Mouse (Mus musculus) Muller cell, postnatal 12 days (primary cell): ENCODE measurements around the gene Nppb.
A peak's percentile ranks its signal among the peaks of the same experiment; 100 is the strongest.

Experiments
- DNase-seq: peaks from one replicate; pipeline ENCODE4 v3.0.0-alpha.2; 2015; ENCODE audit errors: inconsistent ontology term

The Nppb gene

GRCm38 (mm10) chr4:147976237-147976636 lies 9.4 kb upstream of the Nppb start:
- DNase-seq = no peak

GRCm38 (mm10) chr4:147977726-147978125 lies 7.9 kb upstream of the Nppb start:
- no peak for DNase-seq

- DNase-seq = no peak
Observed at GRCm38 (mm10) chr4:147978391-147978790, 7.2 kb upstream of the Nppb start.

- no peak for DNase-seq
Observed at GRCm38 (mm10) chr4:147979441-147979860, 6.1 kb upstream of the Nppb start.

- DNase-seq = no peak
Observed at GRCm38 (mm10) chr4:147993571-147994095, 8.0 kb downstream of the Nppb start.

GRCm38 (mm10) chr4:147995311-147995710 lies 9.7 kb downstream of the Nppb start:
- no peak for DNase-seq

- DNase-seq = no peak
Observed at GRCm38 (mm10) chr4:148000202-148000772, 14.7 kb downstream of the Nppb start, which contains the start of gene Nppa. Gene Nppa, plus strand, starts transcription at chr4:148000722.

GRCm38 (mm10) chr4:148001013-148001789 lies 15.6 kb downstream of the Nppb start:
- no peak for DNase-seq

- DNase-seq = no peak
Observed at GRCm38 (mm10) chr4:148001866-148002265, 16.3 kb downstream of the Nppb start.

GRCm38 (mm10) chr4:148004361-148004760 lies 18.8 kb downstream of the Nppb start:
- DNase-seq = no peak

GRCm38 (mm10) chr4:148008412-148008811 lies 22.8 kb downstream of the Nppb start:
- DNase-seq = peak; percentile 42

- DNase-seq = no peak
Observed at GRCm38 (mm10) chr4:148009641-148010040, 24.1 kb downstream of the Nppb start.

- DNase-seq = no peak
Observed at GRCm38 (mm10) chr4:148011332-148011731, 25.7 kb downstream of the Nppb start.

- no peak for DNase-seq
Observed at GRCm38 (mm10) chr4:148012216-148012615, 26.6 kb downstream of the Nppb start.

- DNase-seq = no peak
Observed at GRCm38 (mm10) chr4:148015418-148015817, 29.8 kb downstream of the Nppb start.

GRCm38 (mm10) chr4:148016981-148017380 lies 31.4 kb downstream of the Nppb start:
- DNase-seq = no peak

GRCm38 (mm10) chr4:148018410-148018809 lies 32.8 kb downstream of the Nppb start:
- DNase-seq = peak; percentile 71

- DNase-seq = no peak
Observed at GRCm38 (mm10) chr4:148024003-148024402, 38.4 kb downstream of the Nppb start.

GRCm38 (mm10) chr4:148029297-148029696 lies 43.7 kb downstream of the Nppb start:
- DNase-seq = no peak

- DNase-seq = no peak
Observed at GRCm38 (mm10) chr4:148030506-148030905, 44.9 kb downstream of the Nppb start.

- no peak for DNase-seq
Observed at GRCm38 (mm10) chr4:148033858-148034410, 48.3 kb downstream of the Nppb start.

GRCm38 (mm10) chr4:148035440-148035839 lies 49.9 kb downstream of the Nppb start:
- no peak for DNase-seq
